ENCODE assay signal across 8 mouse cellular contexts in genomic region chr3:32910071-32910551, GRCm38 (mm10).
DNase-seq lines count a peak whose midpoint lies in the region; ATAC-seq lines count a peak whose summit lies in the region.

No protein-coding gene starts in this region.

- ATAC-seq in erythroblast, adult 5-6 weeks (replicated peaks; ENCODE audit: low FRiP score, poor library complexity, severe bottlenecking), result no peak

- peak; percentile 43 for DNase-seq in heart, adult 11 months
- DNase-seq in heart, adult 8-10 months (ENCODE audit: low spot score), result no peak
- peak; percentile 6 for DNase-seq in ES-CJ7 (ENCODE audit: low read depth, low spot score)
- DNase-seq in frontal cortex, adult 2 months (ENCODE audit: extremely low spot score in 1 of 2, low spot score in 1 of 2), result peak; percentile 32 to 65
- peak; percentile 57 to 60 for DNase-seq in layer of hippocampus, postnatal 14 days (ENCODE audit: low spot score in 2 of 2)
- DNase-seq in right cerebral cortex, adult 18-20 months, result peak; percentile 55
- no peak for DNase-seq in c-Kit-positive CD71-positive TER-119-positive erythroid progenitor cells, embryonic 14.5 days (ENCODE audit: low spot score)

Comparison
In these comparisons a context has a peak if more than half of its experiments do, and no peak if none do; other contexts are left out.
1. DNase-seq: peak in heart, adult 11 months (single experiment), ES-CJ7 (single experiment), frontal cortex, adult 2 months (2 of 2), layer of hippocampus, postnatal 14 days (2 of 2) and right cerebral cortex, adult 18-20 months (single experiment); none in heart, adult 8-10 months (single experiment) and c-Kit-positive CD71-positive TER-119-positive erythroid progenitor cells, embryonic 14.5 days (single experiment).